Mouse (Mus musculus): ENCODE measurements around the gene Cpd.
A peak's percentile ranks its signal among the peaks of the same experiment; 100 is the strongest.

The Cpd gene

GRCm38 (mm10) chr11:76789252-76789651 lies 57.6 kb downstream of the Cpd start:
- DNase-seq (ENCODE audit: low spot score) = peak; percentile 23

- DNase-seq (ENCODE audit: low spot score) = no peak
Observed at GRCm38 (mm10) chr11:76775533-76775932, 71.3 kb downstream of the Cpd start.

GRCm38 (mm10) chr11:76773811-76774210 lies 73.0 kb downstream of the Cpd start:
- no peak for DNase-seq (ENCODE audit: low spot score)

GRCm38 (mm10) chr11:76770566-76770965 lies 76.3 kb downstream of the Cpd start:
- no peak for DNase-seq (ENCODE audit: low spot score)

- DNase-seq (ENCODE audit: low spot score) = no peak
Observed at GRCm38 (mm10) chr11:76763741-76764122, 83.1 kb downstream of the Cpd start.

GRCm38 (mm10) chr11:76763053-76763740 lies 83.6 kb downstream of the Cpd start, which contains the start of gene Gosr1:
Gene Gosr1, minus strand, starts transcription at chr11:76763579.
- DNase-seq (ENCODE audit: low spot score) = peak; percentile 92

GRCm38 (mm10) chr11:76752276-76752675 lies 94.5 kb downstream of the Cpd start:
- no peak for DNase-seq (ENCODE audit: low spot score)

- DNase-seq (ENCODE audit: low spot score) = no peak
Observed at GRCm38 (mm10) chr11:76748819-76749218, 98.0 kb downstream of the Cpd start.

GRCm38 (mm10) chr11:76745921-76746320 lies 100.9 kb downstream of the Cpd start:
- DNase-seq (ENCODE audit: low spot score) = no peak

- DNase-seq (ENCODE audit: low spot score) = no peak
Observed at GRCm38 (mm10) chr11:76744550-76744949, 102.3 kb downstream of the Cpd start.

- DNase-seq (ENCODE audit: low spot score) = no peak
Observed at GRCm38 (mm10) chr11:76742511-76742910, 104.3 kb downstream of the Cpd start.

GRCm38 (mm10) chr11:76739125-76739524 lies 107.7 kb downstream of the Cpd start:
- peak; percentile 69 for DNase-seq (ENCODE audit: low spot score)

GRCm38 (mm10) chr11:76735753-76736324 lies 111.0 kb downstream of the Cpd start:
- DNase-seq (ENCODE audit: low spot score) = peak; percentile 18

- peak; percentile 70 for DNase-seq (ENCODE audit: low spot score)
Observed at GRCm38 (mm10) chr11:76734560-76734959, 112.3 kb downstream of the Cpd start.

GRCm38 (mm10) chr11:76730650-76731049 lies 116.2 kb downstream of the Cpd start:
- no peak for DNase-seq (ENCODE audit: low spot score)

All from T-cell, adult 2 months (primary cell).